Mouse (Mus musculus) MEL (cell line): ENCODE measurements at regions not wholly inside any gene's neighbourhood (a gene's known extent, or its start where the extent isn't known, plus 50 kb on each side); places are given as distances from the start of the nearest gene placed in this dataset.

ENCODE experiments used
- DNase-seq: peaks from one replicate; pipeline ENCODE4 v3.0.0; 2011; ENCODE audit warnings: low read depth, low spot score
- H3K27ac ChIP-seq: 2 replicates; pipeline ENCODE4 v1.5.1; 2012; ENCODE audit warnings: low read depth, mild to moderate bottlenecking, control low read depth, low read length, moderate library complexity; ENCODE audit not compliant: control insufficient read depth
- H3K27me3 ChIP-seq, 2 experiments: fragments of 150-350 bp in 1 of 2; sonication (generic) in 1 of 2; 2 replicates each; pipeline ENCODE4 v1.6.1; 2012; ENCODE audit warnings: low read length in 2 of 2, mild to moderate bottlenecking in 2 of 2, improper control_type of control experiment in 1 of 2, moderate library complexity in 1 of 2; ENCODE audit not compliant: insufficient read depth in 2 of 2, control insufficient read depth in 1 of 2
- H3K36me3 ChIP-seq, 2 experiments: 2 replicates each; pipeline ENCODE4 v1.6.1; 2012 to 2014; ENCODE audit warnings: low read length in 2 of 2, improper control_type of control experiment in 1 of 2, inconsistent platforms in 1 of 2, mild to moderate bottlenecking in 1 of 2; ENCODE audit not compliant: insufficient read depth in 2 of 2, control insufficient read depth in 1 of 2
- H3K4me1 ChIP-seq, 2 experiments: fragments of 150-350 bp in 1 of 2; sonication (generic) in 1 of 2; 2 replicates each; pipeline ENCODE4 v1.6.1; 2012; ENCODE audit warnings: low read length in 2 of 2, improper control_type of control experiment in 1 of 2, mild to moderate bottlenecking in 1 of 2; ENCODE audit not compliant: insufficient read depth in 2 of 2, control insufficient read depth in 1 of 2
- H3K4me3 ChIP-seq, 2 experiments: fragments of 150-350 bp in 1 of 2; sonication (generic) in 1 of 2; 2 replicates each; pipeline ENCODE4 v1.5.1; 2012; ENCODE audit warnings: low read depth in 2 of 2, low read length in 2 of 2, mild to moderate bottlenecking in 2 of 2, moderate library complexity in 2 of 2, control low read depth in 1 of 2, improper control_type of control experiment in 1 of 2; ENCODE audit not compliant: control insufficient read depth in 1 of 2, insufficient read depth in 1 of 2
- H3K79me2 ChIP-seq: 2 replicates; pipeline ENCODE4 v1.6.1; 2012; ENCODE audit warnings: mild to moderate bottlenecking, low read length, moderate library complexity; ENCODE audit not compliant: control insufficient read depth, poor library complexity, insufficient read depth
- H3K9ac ChIP-seq: 2 replicates; pipeline ENCODE4 v1.6.1; 2012; ENCODE audit warnings: low read depth, mild to moderate bottlenecking, control low read depth, low read length, moderate library complexity; ENCODE audit not compliant: control insufficient read depth, poor library complexity, severe bottlenecking
- H3K9me3 ChIP-seq: fragments of 150-350 bp; sonication (generic); replicated peaks from 2 replicates; pipeline ENCODE4 v1.6.1; 2012; ENCODE audit warnings: mild to moderate bottlenecking, low read length, improper control_type of control experiment, moderate library complexity; ENCODE audit not compliant: insufficient read depth
- BHLHE40 ChIP-seq: IDR thresholded peaks from 2 replicates; pipeline ENCODE4 v1.6.1; 2012; ENCODE audit warnings: low read depth, mild to moderate bottlenecking, inconsistent platforms, low read length, improper control_type of control experiment, borderline replicate concordance
- CHD1 ChIP-seq: IDR thresholded peaks from 2 replicates; pipeline ENCODE4 v1.6.1; 2012; ENCODE audit warnings: low read depth, mild to moderate bottlenecking, inconsistent platforms, low read length, improper control_type of control experiment
- CHD2 ChIP-seq: IDR thresholded peaks from 2 replicates; pipeline ENCODE4 v1.6.1; 2011; ENCODE audit warnings: low read length, improper control_type of control experiment
- CTCF ChIP-seq, 3 experiments: IDR thresholded peaks in 2 of 3; conservative IDR thresholded peaks in 1 of 3; 2 replicates each; pipeline ENCODE4 v1.5.1; 2011 to 2012; ENCODE audit warnings: low read length in 3 of 3, low read depth in 2 of 3, mild to moderate bottlenecking in 2 of 3, improper control_type of control experiment in 1 of 3, inconsistent platforms in 1 of 3, mixed read lengths in 1 of 3, moderate library complexity in 1 of 3; ENCODE audit not compliant: control insufficient read depth in 1 of 3, insufficient read depth in 1 of 3, poor library complexity in 1 of 3, severe bottlenecking in 1 of 3
- ELF1 ChIP-seq: IDR thresholded peaks from 2 replicates; pipeline ENCODE4 v1.6.1; 2014; ENCODE audit warnings: low read depth, mild to moderate bottlenecking, inconsistent platforms, low read length, improper control_type of control experiment, moderate library complexity
- EP300 ChIP-seq, 2 experiments: IDR thresholded peaks; 2 replicates each; pipeline ENCODE4 v1.6.1; 2011; ENCODE audit warnings: improper control_type of control experiment in 2 of 2, low read length in 2 of 2, low read depth in 1 of 2, mild to moderate bottlenecking in 1 of 2
- GABPA ChIP-seq: IDR thresholded peaks from 2 replicates; pipeline ENCODE4 v1.6.1; 2012; ENCODE audit warnings: low read depth, mild to moderate bottlenecking, inconsistent platforms, low read length, improper control_type of control experiment, moderate library complexity
- GATA1 ChIP-seq: IDR thresholded peaks from 2 replicates; pipeline ENCODE4 v1.6.1; 2011; ENCODE audit warnings: low read depth, low read length, improper control_type of control experiment
- HCFC1 ChIP-seq: IDR thresholded peaks from 2 replicates; pipeline ENCODE4 v1.6.1; 2012; ENCODE audit warnings: low read depth, mild to moderate bottlenecking, inconsistent platforms, low read length, improper control_type of control experiment, moderate library complexity
- JUND ChIP-seq: IDR thresholded peaks from 2 replicates; pipeline ENCODE4 v1.6.1; 2011; ENCODE audit warnings: low read depth, mild to moderate bottlenecking, improper control_type of control experiment, low read length
- MAFK ChIP-seq: IDR thresholded peaks from 2 replicates; pipeline ENCODE4 v1.6.1; 2011; ENCODE audit warnings: low read depth, mild to moderate bottlenecking, low read length, improper control_type of control experiment, borderline replicate concordance
- MAX ChIP-seq: IDR thresholded peaks from 2 replicates; pipeline ENCODE4 v1.6.1; 2011; ENCODE audit warnings: low read length, improper control_type of control experiment
- MAZ ChIP-seq: IDR thresholded peaks from 2 replicates; pipeline ENCODE4 v1.6.1; 2012; ENCODE audit warnings: low read depth, mild to moderate bottlenecking, inconsistent platforms, low read length, improper control_type of control experiment
- MEF2A ChIP-seq: IDR thresholded peaks from 2 replicates; pipeline ENCODE4 v1.6.1; 2014; ENCODE audit warnings: low read depth, mild to moderate bottlenecking, inconsistent platforms, low read length, improper control_type of control experiment; ENCODE audit not compliant: poor library complexity, insufficient replicate concordance, severe bottlenecking; ENCODE audit errors: extremely low read depth
- MXI1 ChIP-seq: IDR thresholded peaks from 2 replicates; pipeline ENCODE4 v1.6.1; 2011; ENCODE audit warnings: mild to moderate bottlenecking, low read depth, low read length, improper control_type of control experiment
- MYB ChIP-seq: IDR thresholded peaks from 2 replicates; pipeline ENCODE4 v1.6.1; 2011; ENCODE audit warnings: mild to moderate bottlenecking, low read depth, low read length, improper control_type of control experiment
- MYC ChIP-seq: IDR thresholded peaks from 2 replicates; pipeline ENCODE4 v1.6.1; 2011; ENCODE audit warnings: low read depth, mild to moderate bottlenecking, low read length, improper control_type of control experiment, moderate library complexity
- NELFE ChIP-seq: IDR thresholded peaks from 2 replicates; pipeline ENCODE4 v1.6.1; 2011; ENCODE audit warnings: low read depth, low read length, improper control_type of control experiment
- POLR2A ChIP-seq, 2 experiments: IDR thresholded peaks; 2 replicates each; pipeline ENCODE4 v1.6.1; 2011 to 2012; ENCODE audit warnings: low read length in 2 of 2, mild to moderate bottlenecking in 2 of 2, control low read depth in 1 of 2, improper control_type of control experiment in 1 of 2, low read depth in 1 of 2, moderate library complexity in 1 of 2; ENCODE audit not compliant: control insufficient read depth in 1 of 2, insufficient read depth in 1 of 2, poor library complexity in 1 of 2
- POLR2AphosphoS2 ChIP-seq: IDR thresholded peaks from 2 replicates; pipeline ENCODE4 v1.6.1; 2011; ENCODE audit warnings: low read length, improper control_type of control experiment
- POLR2AphosphoS5 ChIP-seq: IDR thresholded peaks from 2 replicates; pipeline ENCODE4 v1.6.1; 2012; ENCODE audit warnings: low read depth, borderline replicate concordance, mild to moderate bottlenecking, inconsistent platforms, low read length, moderate library complexity, mixed read lengths
- RAD21 ChIP-seq: IDR thresholded peaks from 2 replicates; pipeline ENCODE4 v1.6.1; 2011; ENCODE audit warnings: mild to moderate bottlenecking, low read depth, low read length, improper control_type of control experiment
- RCOR1 ChIP-seq: IDR thresholded peaks from 2 replicates; pipeline ENCODE4 v1.6.1; 2012; ENCODE audit warnings: low read depth, mild to moderate bottlenecking, inconsistent platforms, low read length, improper control_type of control experiment
- SIN3A ChIP-seq: IDR thresholded peaks from 2 replicates; pipeline ENCODE4 v1.6.1; 2012; ENCODE audit warnings: low read length, improper control_type of control experiment, inconsistent platforms
- SMC3 ChIP-seq: IDR thresholded peaks from 2 replicates; pipeline ENCODE4 v1.6.1; 2011; ENCODE audit warnings: low read depth, low read length, improper control_type of control experiment
- TCF12 ChIP-seq: IDR thresholded peaks from 2 replicates; pipeline ENCODE4 v1.6.1; 2014; ENCODE audit warnings: low read depth, mild to moderate bottlenecking, inconsistent platforms, low read length, improper control_type of control experiment, moderate library complexity
- USF1 ChIP-seq: IDR thresholded peaks from 2 replicates; pipeline ENCODE4 v1.6.1; 2014; ENCODE audit warnings: low read depth, mild to moderate bottlenecking, inconsistent platforms, low read length, improper control_type of control experiment, moderate library complexity
- USF2 ChIP-seq, 2 experiments: IDR thresholded peaks; 2 replicates each; pipeline ENCODE4 v1.6.1; 2011 to 2012; ENCODE audit warnings: improper control_type of control experiment in 2 of 2, low read length in 2 of 2, borderline replicate concordance in 1 of 2, inconsistent platforms in 1 of 2, low read depth in 1 of 2, mild to moderate bottlenecking in 1 of 2; ENCODE audit not compliant: insufficient read depth in 1 of 2
- ZC3H11A ChIP-seq: IDR thresholded peaks from 2 replicates; pipeline ENCODE4 v1.6.1; 2012; ENCODE audit warnings: low read depth, mild to moderate bottlenecking, inconsistent platforms, low read length, improper control_type of control experiment
- ZKSCAN1 ChIP-seq: IDR thresholded peaks from 2 replicates; pipeline ENCODE4 v1.6.1; 2012; ENCODE audit warnings: low read depth, mild to moderate bottlenecking, inconsistent platforms, low read length, improper control_type of control experiment, moderate library complexity
- ZNF384 ChIP-seq: IDR thresholded peaks from 2 replicates; pipeline ENCODE4 v1.6.1; 2012; ENCODE audit warnings: low read depth, mild to moderate bottlenecking, inconsistent platforms, low read length, improper control_type of control experiment

GRCm38 (mm10) chr5:51980901-51981300 is 209.4 kb downstream of the Dhx15 start:
- no peak overlapping the region for H3K9ac ChIP-seq

DNA sequence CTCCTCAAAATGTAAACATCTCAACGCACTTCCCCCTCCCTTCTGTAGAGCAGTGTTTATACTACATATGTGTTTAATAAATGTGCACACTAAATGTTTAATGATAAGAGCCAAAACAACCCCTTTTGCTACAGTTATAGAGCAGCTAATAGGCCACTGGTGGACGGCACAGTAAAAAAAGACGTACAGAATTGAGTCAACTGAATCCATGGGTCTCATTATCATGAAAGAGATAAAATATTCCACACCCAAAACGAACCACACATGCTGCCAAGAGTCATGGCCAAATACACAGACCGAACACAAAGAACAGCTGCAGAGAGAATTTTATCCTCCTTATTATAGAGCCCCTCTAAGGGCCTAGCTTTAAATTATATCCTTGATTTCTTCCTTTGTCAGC is 237.8 kb downstream of the Dhx15 start:
- peak; percentile 73 for DNase-seq
- H3K27ac ChIP-seq = peak overlapping the region; percentile 92
- H3K36me3 ChIP-seq = peaks cover 0 to 41% of the 10 kb centered on the region in 2 experiments; a peak in 2 of 4 replicates
- H3K9me3 ChIP-seq = no peaks in the 10 kb centered on the region
- H3K4me1 ChIP-seq = peaks cover 24 to 30% of the 10 kb centered on the region in 2 experiments
- H3K27me3 ChIP-seq = no peaks in the 10 kb centered on the region
- H3K79me2 ChIP-seq = no peaks in the 10 kb centered on the region
- no peak overlapping the region; the same call in 1 of the 2 replicates for H3K9ac ChIP-seq
- no peak overlapping the region for H3K4me3 ChIP-seq
- TF ChIP-seq ZKSCAN1 (no peak), MAX (0 out of 2 replicates have a peak, but pooled peaks have one; percentile 44), CHD2 (no peak), EP300 (IDR thresholded peaks at IDR 0.05; ENCODE audit: low read depth in 1 of 2, low read length in 2 of 2) (peak; percentile 76 to 93), MYC (peak; percentile 43; the same call in 1 of the 2 replicates), POLR2AphosphoS5 (no peak), ELF1 (no peak), RAD21 (no peak; the same call in none of the 2 replicates), GABPA (no peak), TCF12 (peak; percentile 69; the same call in 1 of the 2 replicates), MAZ (no peak), HCFC1 (0 out of 2 replicates have a peak, but pooled peaks have one; percentile 22), MYB (peak; percentile 87), CTCF (IDR thresholded peaks at IDR 0.05 in 2 of 3, conservative IDR thresholded peaks at IDR 0.05 in 1 of 3; ENCODE audit: control insufficient read depth in 1 of 3, insufficient read depth in 1 of 3, low read depth in 2 of 3, low read length in 3 of 3, poor library complexity in 1 of 3, severe bottlenecking in 1 of 3) (no peak), SIN3A (peak; percentile 83), MAFK (no peak), NELFE (no peak), CHD1 (no peak), POLR2AphosphoS2 (no peak), MEF2A (no peak), GATA1 (peak; percentile 80), RCOR1 (peak; percentile 51), MXI1 (peak; percentile 50; the same call in 1 of the 2 replicates), SMC3 (no peak), USF1 (no peak), JUND (0 out of 2 replicates have a peak, but pooled peaks have one; percentile 11), BHLHE40 (0 out of 2 replicates have a peak, but pooled peaks have one; percentile 31), ZNF384 (peak; percentile 77)

More at GRCm38 (mm10) chr5:51980901-51981300, 209.4 kb downstream of the Dhx15 start:
- no peaks in the 10 kb centered on the region for H3K79me2 ChIP-seq
- TF ChIP-seq CHD1 = no peak
- TF ChIP-seq ZC3H11A = no peak
- no peak for TF ChIP-seq USF2 (IDR thresholded peaks at IDR 0.05; ENCODE audit: borderline replicate concordance in 1 of 2, insufficient read depth in 1 of 2, low read depth in 1 of 2, low read length in 2 of 2)
- TF ChIP-seq MEF2A = no peak
- no peak for TF ChIP-seq POLR2A (IDR thresholded peaks at IDR 0.05; ENCODE audit: control insufficient read depth in 1 of 2, insufficient read depth in 1 of 2, low read depth in 1 of 2, low read length in 2 of 2, poor library complexity in 1 of 2)
- no peak for TF ChIP-seq MAX
- TF ChIP-seq ZKSCAN1 = no peak
- TF ChIP-seq HCFC1 = no peak
- no peak for TF ChIP-seq JUND
- H3K4me3 ChIP-seq = no peak overlapping the region
- H3K9me3 ChIP-seq = no peaks in the 10 kb centered on the region
- no peaks in the 10 kb centered on the region for H3K4me1 ChIP-seq
- H3K36me3 ChIP-seq = no peaks in the 10 kb centered on the region
- no peak overlapping the region for H3K27ac ChIP-seq
- DNase-seq = no peak
- no peaks in the 10 kb centered on the region for H3K27me3 ChIP-seq
